Mouse (Mus musculus): ENCODE measurements around the gene Slc29a1.

DNA sequence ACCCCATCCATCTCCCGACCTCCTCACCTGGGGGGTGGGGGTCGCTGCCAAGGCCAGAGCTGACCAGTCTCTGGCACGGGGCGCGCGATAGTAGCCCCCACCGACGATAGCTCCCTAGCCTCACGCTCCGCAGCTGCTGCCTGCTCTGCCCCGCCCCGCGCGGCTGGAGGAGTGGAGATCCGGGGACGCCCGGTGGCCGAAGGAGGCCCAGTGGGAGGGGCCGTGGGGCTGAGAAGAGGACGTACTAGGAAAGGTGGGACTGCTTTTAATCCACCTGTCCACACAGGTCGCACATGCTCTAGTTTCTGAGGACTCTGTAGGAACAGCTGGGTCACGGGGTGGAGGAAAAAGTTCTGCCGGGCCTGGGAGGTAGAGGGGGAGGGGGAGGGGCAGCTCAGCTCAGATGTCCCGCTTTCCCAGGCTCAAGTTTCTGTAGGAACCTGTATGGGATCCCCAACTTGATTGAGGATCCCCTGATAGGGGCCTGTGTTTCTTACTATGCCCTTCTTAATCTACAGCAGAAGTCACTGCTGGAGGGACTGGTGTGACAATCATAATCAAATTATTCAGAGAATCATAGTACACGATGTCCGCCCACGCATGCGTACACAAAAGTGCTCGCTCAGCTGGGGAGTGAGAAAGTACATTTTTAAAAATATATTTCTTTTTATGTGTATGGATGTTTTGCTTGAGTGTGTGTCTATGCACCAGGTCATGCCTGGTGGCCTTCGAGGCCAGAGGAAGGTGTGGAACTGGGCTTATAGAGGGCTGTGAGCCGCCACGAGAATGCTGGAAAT is at the start of gene Slc29a1:
- no peak for TF ChIP-seq CTCF (IDR thresholded peaks at IDR 0.05; ENCODE audit: borderline replicate concordance, insufficient read depth, low read depth, low read length)
- TF ChIP-seq POLR2A (IDR thresholded peaks at IDR 0.05; ENCODE audit: borderline replicate concordance, insufficient read depth, low read length): no peak
